Mouse (Mus musculus) brain, embryonic 18.5 days (tissue): ENCODE data around the gene Zfp189.
"Not testable (repeated sequence)": the region's sequence is repeated elsewhere in the genome, so short reads cannot be mapped to it uniquely, and the experiment has no call there.

Experiments
- DNase-seq: peaks from one replicate; pipeline ENCODE4 v3.0.0-alpha.2; 2012; ENCODE audit warnings: low read depth, low spot score

Zfp189 gene

DNA sequence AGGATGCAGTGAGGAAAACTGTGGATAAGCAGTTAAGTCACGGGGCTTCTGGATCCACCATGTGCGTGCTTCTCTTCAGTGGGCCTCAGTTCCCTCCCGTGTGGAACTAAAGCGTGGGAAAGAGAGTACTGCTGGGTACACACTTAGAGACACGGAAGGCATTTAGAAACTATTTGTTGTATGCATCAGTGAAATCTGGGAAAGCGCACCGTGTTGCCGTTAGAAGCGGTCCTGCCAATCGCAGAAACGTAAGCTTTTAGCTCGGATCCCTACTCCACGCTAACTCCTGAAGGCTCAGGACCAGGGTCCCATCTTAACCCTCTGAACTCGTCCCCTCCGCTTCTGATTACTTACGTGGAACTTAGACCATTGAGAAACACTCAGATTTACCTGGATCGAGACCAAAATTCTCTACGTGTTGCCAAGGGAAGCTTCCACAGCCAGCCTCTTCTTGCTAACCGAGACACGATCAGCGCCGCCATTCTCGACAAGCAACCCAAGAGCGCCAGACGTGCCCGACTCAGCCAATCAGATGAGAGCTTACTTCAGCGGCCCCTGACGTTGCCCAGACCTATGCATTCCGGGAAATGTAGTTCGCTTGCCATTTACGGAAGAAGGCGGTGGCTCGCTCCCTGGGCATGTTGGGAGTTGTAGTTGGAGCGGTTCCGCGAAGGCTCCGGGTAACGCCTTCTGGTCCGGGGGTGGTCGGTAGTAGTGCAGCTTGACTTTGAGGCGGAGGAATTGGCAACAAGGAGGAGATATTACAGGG, at the start of gene Zfp189, which contains the start of gene Mrpl50:
TSS of gene Zfp189 (plus strand) at position 605 of the 769 bp plus-strand sequence.
TSS of gene Mrpl50 (minus strand) at position 522 of the 769 bp plus-strand sequence.
- DNase-seq = peak; percentile 95

DNA sequence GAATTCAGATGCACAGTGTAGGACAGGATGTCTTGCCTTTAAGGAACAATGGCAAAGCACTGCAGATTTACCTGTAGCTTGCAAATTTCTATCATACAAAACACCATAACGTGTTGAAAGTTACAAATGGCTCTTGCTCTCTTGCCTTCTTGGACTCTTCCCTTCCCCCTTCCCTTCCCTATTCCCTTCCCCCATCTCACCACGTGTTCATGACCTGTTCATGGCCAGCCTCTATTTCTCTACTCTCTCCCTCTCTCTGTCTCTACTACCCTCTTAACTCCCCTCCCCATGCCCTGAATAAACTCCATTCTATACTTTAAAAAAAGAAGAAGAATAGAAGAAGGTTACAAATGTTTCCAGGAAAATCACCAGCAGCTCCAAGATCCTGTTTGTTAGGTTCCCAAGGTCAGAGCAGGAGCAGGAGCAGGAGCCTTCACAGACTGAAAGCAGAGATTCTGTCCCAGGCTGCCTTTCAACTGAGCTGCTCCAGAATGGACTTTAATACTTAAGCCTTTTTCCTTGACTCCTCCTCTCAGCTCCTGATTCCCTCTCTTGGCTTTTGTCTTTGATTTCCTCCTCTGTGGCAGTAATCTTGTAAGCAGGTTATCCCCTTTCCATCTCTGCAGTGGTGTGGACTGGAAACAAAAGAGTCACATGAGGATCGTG, 47.4 kb upstream of the Zfp189 start, which contains the start of gene Acnat1:
TSS of gene Acnat1 (minus strand) at position 478 of the 666 bp plus-strand sequence.
- DNase-seq = no peak

DNA sequence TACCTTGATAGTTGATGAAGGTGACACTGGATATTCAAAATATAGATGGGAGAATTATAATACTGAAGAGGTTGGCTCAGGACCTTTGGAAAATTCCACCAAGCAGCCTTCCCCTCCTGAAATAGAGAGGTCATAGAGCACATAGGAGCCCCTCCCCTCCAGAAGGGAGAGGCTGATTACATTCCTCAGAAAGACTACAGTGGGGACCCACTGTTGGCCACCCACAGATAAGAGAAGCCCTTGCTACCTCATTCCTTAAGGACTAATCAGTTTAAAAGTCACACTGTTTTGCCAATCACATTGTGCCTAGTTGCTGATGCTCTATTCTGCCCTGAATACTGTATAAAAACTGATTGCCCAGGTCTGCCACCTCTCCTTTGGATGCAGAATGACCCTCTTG, 46.4 kb upstream of the Zfp189 start:
- DNase-seq = no peak

DNA sequence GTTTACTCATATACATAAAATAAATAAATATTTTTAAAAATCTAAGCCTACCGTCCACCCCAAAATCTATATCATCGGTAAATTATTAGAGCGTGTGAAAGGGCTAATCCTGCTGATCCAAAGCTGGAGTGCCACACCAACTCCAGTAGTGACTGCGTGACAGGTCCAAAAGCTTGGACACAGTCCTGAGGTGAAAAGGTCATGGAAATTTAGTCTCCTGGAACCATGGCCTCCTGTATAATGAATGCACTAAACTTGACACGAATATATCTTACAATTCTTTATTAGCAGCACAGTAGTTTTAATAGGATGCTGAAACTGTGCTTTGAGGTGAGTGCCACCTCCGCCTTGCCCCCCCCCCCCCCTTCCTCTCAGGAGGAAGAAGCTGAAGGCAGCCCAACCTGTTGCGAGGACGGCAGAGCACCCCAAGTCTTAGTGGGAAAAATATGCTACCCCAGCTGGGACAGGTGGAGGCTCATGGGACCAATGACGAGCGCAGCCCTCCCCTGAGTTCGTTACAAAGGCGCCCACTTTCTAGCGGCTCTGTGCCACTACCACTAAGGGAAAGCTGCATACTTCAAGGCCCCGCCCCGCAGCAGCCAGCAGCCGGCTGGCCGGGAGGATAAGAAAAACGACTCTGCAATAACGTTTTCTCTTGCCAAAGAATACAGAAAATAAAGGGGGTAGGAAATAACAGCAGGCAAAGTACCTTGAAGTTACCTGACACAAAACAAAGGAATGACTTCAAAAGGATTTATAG, 42.7 kb upstream of the Zfp189 start:
- no peak for DNase-seq

DNA sequence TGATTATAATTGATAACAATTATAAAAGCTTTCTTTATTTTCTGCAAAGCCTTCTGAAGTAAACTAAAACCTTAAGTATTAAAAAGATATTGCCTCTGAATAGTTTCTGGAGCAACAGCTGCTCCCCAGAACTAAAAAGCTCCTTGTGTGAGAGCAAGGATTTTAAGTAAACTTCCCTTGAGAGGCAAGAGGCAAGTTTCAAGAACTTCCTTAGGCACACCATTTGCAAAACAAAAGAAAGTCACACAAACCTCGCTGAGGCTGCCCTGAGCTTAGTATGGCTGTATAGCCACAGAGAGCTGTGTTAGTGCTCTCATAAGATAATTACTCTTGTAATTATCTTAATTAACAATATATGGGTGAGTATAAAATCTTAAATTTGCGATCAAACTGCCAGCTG, 41.9 kb upstream of the Zfp189 start:
- DNase-seq = not testable (repeated sequence)

DNA sequence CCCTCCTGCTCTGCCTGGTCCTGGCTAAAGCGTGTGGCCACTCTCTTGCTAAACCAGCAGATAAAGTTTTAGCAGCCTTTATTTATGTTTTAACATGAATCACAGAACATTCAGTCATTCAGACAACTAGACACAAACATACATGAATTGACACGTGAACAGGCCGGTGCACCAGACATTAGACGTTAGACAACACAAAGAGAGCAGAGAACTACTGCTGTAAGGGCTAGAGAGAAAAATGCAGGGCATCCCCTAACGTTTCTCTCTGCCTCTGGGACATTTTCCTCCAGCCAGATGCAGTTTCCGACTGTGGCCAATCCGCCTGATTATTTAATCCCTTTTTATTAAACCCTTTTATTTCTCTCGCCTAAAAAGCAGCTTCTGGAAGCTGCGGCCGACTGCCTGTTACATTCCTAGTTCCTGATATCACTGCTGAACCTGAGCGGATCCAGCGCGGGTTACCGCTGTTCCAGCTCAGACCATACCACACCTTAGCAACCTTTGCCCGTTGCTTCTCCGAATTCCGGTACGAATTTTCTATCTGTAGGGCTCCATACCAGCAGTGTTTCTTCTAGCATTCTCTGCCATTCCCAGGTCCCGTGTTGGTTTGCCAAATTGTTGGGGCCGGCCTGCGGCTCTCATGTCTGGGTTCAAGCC, 40.7 kb upstream of the Zfp189 start:
- no peak for DNase-seq

DNA sequence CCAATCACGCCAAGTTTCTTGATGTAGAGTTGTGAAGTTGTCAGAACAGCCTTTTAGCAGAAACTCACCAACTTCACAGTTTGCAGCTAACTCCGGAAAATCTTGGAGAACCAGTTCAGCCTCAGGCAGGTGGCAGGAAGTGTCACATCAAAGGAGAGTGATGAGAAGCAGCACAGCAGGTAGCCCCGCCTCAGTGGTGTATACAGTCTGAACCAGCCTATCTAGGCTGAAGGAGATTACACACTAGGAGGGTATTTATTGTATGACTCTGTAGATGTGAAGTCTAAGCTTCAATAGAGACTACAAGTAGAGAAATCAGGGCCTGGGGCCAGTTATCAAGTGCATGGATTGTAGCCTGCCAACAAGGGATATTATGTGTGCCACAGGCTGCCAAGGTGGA, 40.1 kb upstream of the Zfp189 start:
- no peak for DNase-seq

DNA sequence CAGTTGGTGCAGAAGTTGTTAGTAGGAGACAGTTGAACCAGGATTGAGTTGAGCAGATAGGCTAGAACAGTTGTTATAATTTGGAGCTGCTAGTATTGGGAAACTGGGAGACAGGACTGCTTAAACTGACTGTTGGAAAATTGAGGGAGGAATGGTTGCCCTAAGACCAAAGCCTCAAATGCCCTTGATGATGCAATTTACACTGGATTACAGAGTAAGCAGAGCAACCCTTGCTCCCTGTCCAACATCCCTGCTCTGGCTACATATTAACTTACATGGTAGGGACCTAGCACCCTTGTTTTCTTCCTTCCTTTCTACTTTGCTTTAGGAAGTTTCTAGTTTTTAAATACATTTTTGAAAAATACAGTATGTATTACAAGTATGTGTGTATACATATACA, 35.5 kb upstream of the Zfp189 start:
- no peak for DNase-seq

DNA sequence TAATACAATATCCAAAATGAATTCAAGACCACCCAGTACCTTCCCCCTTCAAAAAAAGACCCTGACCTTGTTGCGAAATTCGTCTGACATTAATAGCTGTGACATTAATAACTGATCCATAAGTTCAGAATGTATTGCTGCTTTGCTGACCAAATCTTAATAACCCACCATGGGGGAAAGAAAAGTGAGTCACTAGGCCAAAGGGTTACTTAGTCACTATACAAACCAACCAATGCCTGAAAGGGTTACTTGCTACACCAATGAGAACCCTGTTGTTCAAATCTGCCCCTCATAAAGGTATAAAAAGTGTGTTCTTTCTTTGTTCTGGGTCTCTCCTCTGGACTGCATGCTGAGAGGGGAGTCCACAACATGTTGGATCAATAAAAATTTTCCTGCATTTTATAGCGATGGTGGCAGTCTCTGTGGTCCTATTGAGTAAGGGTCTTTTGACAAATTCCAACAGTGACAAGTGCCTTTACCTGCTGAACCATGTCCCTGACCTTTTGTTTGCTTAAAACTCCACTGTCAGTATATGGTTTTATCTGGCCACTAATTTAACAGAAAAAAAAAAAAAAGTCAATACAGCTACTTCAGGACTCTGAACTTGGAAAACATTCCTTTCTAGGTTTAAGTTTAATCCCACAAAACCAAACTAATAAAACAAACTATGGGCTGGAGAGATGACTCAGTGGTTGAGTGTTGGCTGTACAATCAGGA, 34.9 kb upstream of the Zfp189 start:
- not testable (repeated sequence) for DNase-seq

DNA sequence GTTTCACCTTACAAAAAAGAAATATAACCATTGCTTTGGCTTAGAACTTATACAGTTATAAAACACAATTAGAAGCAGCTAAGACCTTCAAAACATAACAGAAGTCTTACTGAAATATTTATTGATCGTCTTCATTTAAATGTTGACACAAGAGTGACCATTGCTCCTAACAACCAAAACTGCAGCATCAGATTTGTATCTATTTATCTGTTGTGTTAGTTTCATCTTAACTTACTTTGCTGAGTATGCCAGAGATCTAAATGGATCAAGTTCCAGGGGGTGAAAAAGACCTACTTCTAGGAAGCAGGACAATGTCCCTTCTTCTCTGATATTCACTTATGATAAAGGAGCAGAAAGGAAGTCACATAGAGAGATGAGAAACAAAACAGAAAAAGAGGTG, 17.4 kb upstream of the Zfp189 start:
- no peak for DNase-seq

DNA sequence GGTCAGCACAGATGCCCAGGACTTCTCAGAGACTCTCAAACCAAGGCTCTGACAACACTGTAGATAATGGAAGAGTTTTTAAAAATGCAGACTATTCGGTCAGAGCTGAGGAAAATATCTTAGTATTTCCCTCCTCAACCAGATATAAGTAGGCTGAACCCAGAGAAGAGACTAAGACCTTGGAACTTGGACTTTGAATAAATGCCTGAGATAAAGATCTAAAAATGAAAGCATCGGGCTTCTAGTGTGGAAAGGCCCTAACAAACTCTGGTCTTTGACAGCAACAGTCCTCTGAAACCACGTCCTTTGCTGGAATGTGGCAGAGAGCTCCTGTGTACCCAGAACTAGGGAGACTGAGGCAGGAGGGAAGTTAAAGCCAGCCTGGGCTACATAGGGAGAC, 14.6 kb upstream of the Zfp189 start, which contains the start of gene Baat:
TSS of gene Baat (minus strand) at position 172 of the 400 bp plus-strand sequence.
- DNase-seq = no peak

DNA sequence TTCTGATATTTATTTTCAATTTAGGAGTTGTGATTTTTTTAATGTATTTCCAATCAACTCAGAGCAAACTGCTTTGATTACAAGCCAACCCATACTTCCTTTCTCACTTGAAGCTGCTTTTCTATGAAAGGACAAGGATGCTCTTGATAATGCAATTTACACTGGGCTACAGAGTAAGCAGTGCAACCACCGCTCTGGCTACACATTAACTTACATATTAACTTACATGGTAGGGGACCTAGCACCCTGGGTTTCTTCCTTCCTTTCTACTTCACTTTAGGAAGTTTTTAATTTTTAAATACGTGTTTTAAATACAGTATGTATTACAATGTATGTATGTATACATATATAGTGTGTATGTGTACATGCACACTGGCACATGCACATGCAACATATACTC, 11.8 kb upstream of the Zfp189 start:
- DNase-seq = no peak

DNA sequence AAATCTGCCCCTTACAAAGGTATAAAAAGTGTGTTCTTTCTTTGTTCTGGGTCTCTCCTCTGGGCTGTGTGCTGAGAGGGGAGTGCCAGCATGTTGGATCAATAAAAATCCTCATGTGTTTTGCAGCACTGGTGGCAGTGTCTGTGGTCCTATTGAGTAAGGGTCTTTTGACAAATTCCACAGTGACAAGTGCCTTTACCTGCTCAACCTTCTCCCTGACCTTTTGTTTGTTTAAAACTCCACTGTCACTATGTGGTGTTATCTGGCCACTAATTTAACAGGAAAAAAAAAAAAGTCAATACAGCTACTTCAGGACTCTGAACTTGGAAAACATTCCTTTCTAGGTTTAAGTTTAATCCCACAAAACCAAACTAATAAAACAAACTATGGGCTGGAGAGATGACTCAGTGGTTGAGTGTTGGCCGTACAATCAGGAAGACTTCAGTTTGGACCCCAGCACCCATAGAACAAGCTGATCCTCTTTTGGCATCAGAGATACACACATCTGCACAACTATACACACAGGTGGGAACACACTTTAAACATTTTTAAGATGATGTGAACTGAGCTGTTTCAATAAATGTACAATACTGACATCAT, 10.6 kb upstream of the Zfp189 start:
- not testable (repeated sequence) for DNase-seq

DNA sequence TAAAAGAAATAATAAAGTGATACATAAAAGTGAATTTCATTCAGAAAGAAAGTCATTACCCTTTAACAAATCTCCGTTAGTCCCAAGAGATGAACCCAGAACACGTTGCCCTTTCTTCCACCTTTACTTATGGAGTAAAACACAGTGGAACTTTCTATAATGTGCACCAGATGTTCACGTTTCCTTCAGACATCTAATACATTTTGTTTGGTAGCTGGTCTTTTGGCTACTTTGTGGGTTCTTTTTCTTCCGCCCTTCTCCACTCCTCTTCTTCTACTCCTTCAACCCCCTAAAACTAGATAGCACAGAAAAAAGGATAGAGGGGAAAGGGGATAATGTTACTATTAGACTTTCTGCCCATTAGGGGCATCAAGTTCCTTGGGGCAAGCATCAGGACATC, 8.3 kb upstream of the Zfp189 start:
- no peak for DNase-seq

DNA sequence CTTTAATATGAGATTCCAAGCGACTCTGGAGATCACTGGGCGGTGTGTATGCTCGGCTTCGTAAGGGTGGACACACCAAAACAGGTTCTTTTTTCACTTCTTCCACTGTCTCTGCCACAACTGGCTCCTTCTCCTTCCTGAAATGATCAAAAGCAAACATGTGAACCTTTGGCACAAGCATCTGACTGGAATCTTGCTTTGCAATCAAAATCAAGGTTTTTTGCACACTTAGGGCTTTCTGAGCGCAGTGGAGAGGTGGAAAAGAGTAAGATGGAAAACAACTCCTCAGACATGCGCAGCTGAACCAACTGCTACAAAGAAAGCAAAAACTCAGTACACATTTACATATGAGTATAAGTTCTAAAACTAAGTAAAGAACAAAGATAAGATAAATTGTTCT, 6.5 kb upstream of the Zfp189 start:
- DNase-seq = no peak

DNA sequence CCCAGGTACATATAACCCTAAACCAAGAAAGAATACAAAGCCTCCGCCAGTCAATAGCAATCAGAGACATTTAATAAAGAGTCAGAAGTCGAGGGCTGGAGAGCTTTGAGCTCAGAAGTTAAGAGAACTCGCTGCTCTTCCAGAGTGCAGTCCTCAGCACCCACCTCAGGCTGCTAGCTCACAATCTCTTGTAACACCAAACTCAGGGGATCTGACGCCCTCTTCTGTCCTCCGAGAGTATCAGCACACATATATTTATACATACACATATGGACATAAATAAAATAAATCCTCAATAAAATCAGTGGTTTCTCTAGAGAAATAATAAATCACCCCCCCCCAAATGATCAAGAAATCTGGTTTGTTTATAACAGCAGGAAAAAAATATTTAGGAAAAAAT, 1.5 kb upstream of the Zfp189 start:
- no peak for DNase-seq

DNA sequence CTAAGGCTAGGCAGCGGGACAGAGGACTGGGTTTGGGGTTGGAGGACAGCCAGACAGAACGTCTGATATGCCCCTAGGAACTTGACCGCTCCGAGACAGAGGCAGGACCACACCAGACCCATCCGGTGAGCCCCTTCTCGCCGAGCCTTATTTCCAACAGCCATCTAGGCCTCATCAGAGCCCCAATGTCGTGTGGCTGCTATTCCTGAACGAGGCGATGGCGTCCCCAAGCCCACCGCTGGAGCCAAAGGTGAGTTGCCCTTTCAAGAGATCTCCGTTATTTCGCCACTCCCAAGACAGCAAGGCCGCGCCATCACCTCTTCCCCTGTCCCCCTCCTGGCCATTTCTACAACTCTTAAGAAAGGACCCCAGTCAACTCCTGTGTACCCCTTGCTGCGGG, 370 bp downstream of the Zfp189 start:
- DNase-seq = no peak

DNA sequence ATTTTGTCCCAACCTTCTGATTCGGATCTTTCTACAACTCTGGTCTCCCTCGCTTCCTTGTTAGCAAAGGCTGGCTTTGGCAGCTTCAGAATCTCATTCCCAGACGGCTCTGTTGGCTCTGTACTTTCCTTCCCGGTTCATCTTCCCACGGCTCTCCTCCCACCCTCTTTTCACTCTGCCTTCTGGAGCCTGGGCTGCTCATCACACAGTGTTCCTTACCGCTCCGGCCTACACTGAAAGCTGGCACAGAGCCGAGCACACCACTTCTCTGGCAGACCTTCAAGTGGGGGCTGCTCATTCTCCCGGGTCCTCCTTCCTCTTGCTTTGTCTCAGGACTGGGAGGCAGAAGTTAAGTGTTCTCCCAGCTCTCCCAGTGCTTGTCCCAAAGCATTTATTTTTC, 1.6 kb downstream of the Zfp189 start:
- no peak for DNase-seq

DNA sequence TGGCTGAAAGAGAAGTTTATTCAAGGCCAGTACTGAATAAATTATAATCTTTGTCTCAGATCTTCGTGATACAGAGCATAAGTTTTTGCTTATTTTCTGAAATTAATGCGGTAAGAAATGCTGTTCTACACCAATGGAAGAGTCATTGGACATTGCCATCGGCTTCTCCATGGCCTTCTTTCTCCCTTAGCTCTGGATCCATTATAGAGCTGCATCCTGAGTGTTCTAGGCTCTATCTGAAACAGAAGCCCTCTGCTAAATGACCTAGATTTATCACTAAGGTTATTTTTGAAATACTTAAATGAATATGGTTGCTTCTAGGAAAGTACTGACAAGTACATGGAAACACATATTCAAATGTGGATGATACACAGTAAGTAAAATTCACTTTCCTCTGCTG, 14.1 kb downstream of the Zfp189 start:
- DNase-seq = no peak

DNA sequence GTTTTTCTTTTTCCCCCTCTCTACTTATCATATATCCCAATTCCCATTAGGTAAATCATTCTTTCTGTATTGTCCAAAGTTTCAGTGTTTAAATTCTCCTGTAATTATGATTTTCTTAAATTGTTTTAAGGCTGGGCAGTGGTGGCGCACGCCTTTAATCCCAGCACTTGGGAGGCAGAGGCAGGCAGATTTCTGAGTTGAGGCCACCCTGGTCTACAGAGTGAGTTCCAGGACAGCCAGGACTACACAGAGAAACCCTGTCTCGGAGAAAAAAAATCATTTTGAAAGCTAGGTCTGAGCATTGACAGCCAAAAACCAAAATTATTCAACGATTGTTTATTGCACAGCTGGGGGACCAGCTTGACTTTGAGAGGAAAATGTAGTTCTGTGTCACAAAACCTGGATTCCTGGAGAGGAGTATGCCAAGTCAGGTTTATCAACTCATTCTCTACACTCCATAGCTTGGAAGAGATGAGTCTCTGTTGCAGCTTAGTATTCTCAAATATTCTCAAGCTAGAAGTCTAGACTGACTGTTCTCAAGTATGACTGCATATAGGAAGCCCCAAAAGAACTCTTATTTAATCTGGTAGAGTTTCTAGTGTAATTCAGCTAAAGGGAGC, 14.8 kb downstream of the Zfp189 start:
- no peak for DNase-seq
